Mouse (Mus musculus): ENCODE data around the gene Setd5. TPM values are rescaled to one million over a fixed set of nuclear protein-coding genes. Genes with fewer than 3 reads are reported as not detected.
A peak's percentile ranks its signal among the peaks of the same experiment; 100 is the strongest.

Gene Setd5
- polyA plus RNA-seq, 1 experiment: 16.8 TPM

DNA sequence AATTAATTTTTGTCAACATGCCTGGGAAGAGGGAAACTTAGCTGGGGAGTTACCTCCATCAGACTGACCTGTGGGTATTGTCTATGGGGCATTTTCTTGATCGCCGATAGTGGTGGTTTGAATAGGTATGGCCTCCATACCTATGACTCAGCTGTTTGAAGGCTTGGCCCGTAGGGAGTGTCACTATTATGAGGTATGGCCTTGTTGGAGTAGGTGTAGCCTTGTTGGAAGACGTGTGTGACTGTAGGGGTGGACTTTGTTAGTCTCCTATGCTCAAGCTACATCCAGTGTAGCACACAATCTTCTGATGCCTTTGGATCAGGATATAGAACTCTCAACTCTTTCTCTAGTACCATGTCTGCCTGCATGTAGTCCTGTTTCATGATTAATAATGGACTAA, 78.9 kb downstream of the Setd5 start:
- no peaks in the 10 kb centered on the region; the same call in none of the 2 replicates for H3K36me3 ChIP-seq (ENCODE audit: control insufficient read depth, insufficient read depth, low read length)
- no peak for TF ChIP-seq CTCF (conservative IDR thresholded peaks at IDR 0.05; ENCODE audit: insufficient read depth, insufficient read length, low read depth, low read length)
- TF ChIP-seq POLR2A (IDR thresholded peaks at IDR 0.05; ENCODE audit: low read depth, low read length): no peak
- no peak overlapping the region for H3K27ac ChIP-seq (ENCODE audit: insufficient read depth, low read depth, low read length)
- H3K27me3 ChIP-seq (replicated peaks; ENCODE audit: control insufficient read depth, insufficient read depth, low read length): no peaks in the 10 kb centered on the region
- no peaks in the 10 kb centered on the region for H3K4me1 ChIP-seq (ENCODE audit: control insufficient read depth, insufficient read depth, low read length)
- WGBS: 92% methylated on average over 4 of the region's 4 CpGs
- H3K4me3 ChIP-seq (ENCODE audit: insufficient read depth, low read depth, low read length): no peak overlapping the region
- no peak for DNase-seq

- H3K27ac ChIP-seq (ENCODE audit: insufficient read depth, low read depth, low read length): no peak overlapping the region
- TF ChIP-seq CTCF (conservative IDR thresholded peaks at IDR 0.05; ENCODE audit: insufficient read depth, insufficient read length, low read depth, low read length) (no peak), POLR2A (IDR thresholded peaks at IDR 0.05; ENCODE audit: low read depth, low read length) (no peak)
- WGBS: 93% methylated on average over 10 of the region's 10 CpGs
- H3K36me3 ChIP-seq (ENCODE audit: control insufficient read depth, insufficient read depth, low read length): no peaks in the 10 kb centered on the region; the same call in 1 of the 2 replicates
- H3K4me3 ChIP-seq (ENCODE audit: insufficient read depth, low read depth, low read length): no peak overlapping the region
- H3K27me3 ChIP-seq (replicated peaks; ENCODE audit: control insufficient read depth, insufficient read depth, low read length): no peaks in the 10 kb centered on the region
- H3K4me1 ChIP-seq (ENCODE audit: control insufficient read depth, insufficient read depth, low read length): no peaks in the 10 kb centered on the region
- DNase-seq: no peak
These were observed 82.9 kb downstream of the Setd5 start for GRCm38 (mm10) chr6:113160106-113160505.

DNA sequence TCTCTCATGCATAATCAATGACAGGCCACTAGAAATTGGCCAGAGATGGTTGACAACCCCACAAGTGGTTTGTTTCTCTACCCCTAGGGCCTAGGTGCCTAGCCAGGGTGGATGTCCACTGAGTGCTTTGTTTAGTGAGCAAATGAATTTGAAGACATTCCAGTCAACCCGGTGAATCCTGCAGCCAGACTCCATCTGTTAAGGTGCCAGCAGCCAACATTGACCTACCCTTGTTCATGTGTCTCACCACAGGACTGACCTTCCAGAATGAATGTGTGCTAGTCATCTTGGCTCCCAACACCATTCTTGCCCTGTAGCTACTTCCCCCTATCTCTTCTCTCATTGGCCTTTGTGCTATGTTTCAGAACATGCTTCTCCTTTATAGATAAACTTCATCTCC, 84.8 kb downstream of the Setd5 start:
- DNase-seq: no peak
- 94% methylated on average over 1 of the region's 1 CpGs for WGBS
- H3K36me3 ChIP-seq (ENCODE audit: control insufficient read depth, insufficient read depth, low read length): no peaks in the 10 kb centered on the region
- H3K4me3 ChIP-seq (ENCODE audit: insufficient read depth, low read depth, low read length): no peak overlapping the region
- no peak overlapping the region for H3K27ac ChIP-seq (ENCODE audit: insufficient read depth, low read depth, low read length)
- H3K27me3 ChIP-seq (replicated peaks; ENCODE audit: control insufficient read depth, insufficient read depth, low read length): no peaks in the 10 kb centered on the region
- TF ChIP-seq CTCF (conservative IDR thresholded peaks at IDR 0.05; ENCODE audit: insufficient read depth, insufficient read length, low read depth, low read length) (no peak), POLR2A (IDR thresholded peaks at IDR 0.05; ENCODE audit: low read depth, low read length) (no peak)
- no peaks in the 10 kb centered on the region for H3K4me1 ChIP-seq (ENCODE audit: control insufficient read depth, insufficient read depth, low read length)

DNA sequence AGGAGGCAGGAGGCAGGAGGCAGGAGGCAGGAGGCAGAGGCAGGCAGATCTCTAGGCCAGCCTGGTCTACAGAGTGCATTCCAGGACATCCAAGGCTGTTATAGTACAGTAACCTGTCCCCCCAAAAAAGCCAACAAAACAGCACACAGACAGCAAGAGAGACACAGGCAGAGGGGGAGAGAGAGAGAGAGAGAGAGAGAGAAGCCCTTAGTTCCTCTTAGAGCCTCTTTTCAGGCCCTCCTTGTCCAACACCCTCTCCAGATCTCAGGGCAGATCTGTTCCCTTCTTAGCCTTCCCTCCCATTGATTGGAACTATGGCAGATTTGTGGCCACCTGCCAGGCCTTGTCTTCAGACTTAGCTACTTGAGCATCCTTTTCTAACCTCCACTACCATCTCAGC, 86.3 kb downstream of the Setd5 start:
- no peak for DNase-seq
- TF ChIP-seq POLR2A (IDR thresholded peaks at IDR 0.05; ENCODE audit: low read depth, low read length): no peak
- no peak for TF ChIP-seq CTCF (conservative IDR thresholded peaks at IDR 0.05; ENCODE audit: insufficient read depth, insufficient read length, low read depth, low read length)
- H3K27ac ChIP-seq (ENCODE audit: insufficient read depth, low read depth, low read length): no peak overlapping the region
- no peaks in the 10 kb centered on the region for H3K4me1 ChIP-seq (ENCODE audit: control insufficient read depth, insufficient read depth, low read length)
- H3K27me3 ChIP-seq (replicated peaks; ENCODE audit: control insufficient read depth, insufficient read depth, low read length): no peaks in the 10 kb centered on the region
- no peaks in the 10 kb centered on the region for H3K36me3 ChIP-seq (ENCODE audit: control insufficient read depth, insufficient read depth, low read length)
- no peak overlapping the region for H3K4me3 ChIP-seq (ENCODE audit: insufficient read depth, low read depth, low read length)

DNA sequence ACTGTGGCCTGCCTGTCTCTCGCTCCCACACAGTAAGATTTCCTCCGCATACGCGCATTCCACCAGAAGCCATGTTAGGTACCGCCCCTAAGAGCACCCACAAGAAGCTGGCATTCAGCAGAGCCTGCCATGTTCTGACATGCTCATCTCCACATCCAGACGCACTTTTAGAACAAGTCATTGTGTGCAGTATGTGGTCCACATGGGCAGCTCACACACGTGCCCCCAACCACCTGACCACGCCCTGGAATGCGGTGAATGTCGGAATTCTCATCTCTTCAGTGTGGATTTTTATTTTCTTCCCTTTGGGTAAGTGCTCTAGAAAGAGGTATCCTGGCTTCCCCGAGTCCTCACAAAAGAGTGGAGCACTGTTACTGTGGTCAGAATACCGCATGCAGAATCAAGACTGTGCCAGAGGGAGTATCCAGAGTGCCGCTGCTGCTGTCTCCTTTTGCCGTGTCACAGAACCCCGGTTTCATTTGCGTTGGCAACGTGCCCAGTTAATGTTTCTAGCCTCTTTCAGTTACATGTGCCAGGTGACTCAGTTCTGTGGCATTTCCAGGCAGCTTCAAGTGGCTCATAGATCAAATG, 89.6 kb downstream of the Setd5 start:
- TF ChIP-seq POLR2A (IDR thresholded peaks at IDR 0.05; ENCODE audit: low read depth, low read length) (no peak), CTCF (conservative IDR thresholded peaks at IDR 0.05; ENCODE audit: insufficient read depth, insufficient read length, low read depth, low read length) (no peak)
- no peak overlapping the region for H3K4me3 ChIP-seq (ENCODE audit: insufficient read depth, low read depth, low read length)
- H3K27ac ChIP-seq (ENCODE audit: insufficient read depth, low read depth, low read length): no peak overlapping the region
- H3K4me1 ChIP-seq (ENCODE audit: control insufficient read depth, insufficient read depth, low read length): no peaks in the 10 kb centered on the region
- 40% methylated on average over 17 of the region's 17 CpGs for WGBS
- no peaks in the 10 kb centered on the region for H3K36me3 ChIP-seq (ENCODE audit: control insufficient read depth, insufficient read depth, low read length)
- DNase-seq: peak; percentile 85
- no peaks in the 10 kb centered on the region for H3K27me3 ChIP-seq (replicated peaks; ENCODE audit: control insufficient read depth, insufficient read depth, low read length)

DNA sequence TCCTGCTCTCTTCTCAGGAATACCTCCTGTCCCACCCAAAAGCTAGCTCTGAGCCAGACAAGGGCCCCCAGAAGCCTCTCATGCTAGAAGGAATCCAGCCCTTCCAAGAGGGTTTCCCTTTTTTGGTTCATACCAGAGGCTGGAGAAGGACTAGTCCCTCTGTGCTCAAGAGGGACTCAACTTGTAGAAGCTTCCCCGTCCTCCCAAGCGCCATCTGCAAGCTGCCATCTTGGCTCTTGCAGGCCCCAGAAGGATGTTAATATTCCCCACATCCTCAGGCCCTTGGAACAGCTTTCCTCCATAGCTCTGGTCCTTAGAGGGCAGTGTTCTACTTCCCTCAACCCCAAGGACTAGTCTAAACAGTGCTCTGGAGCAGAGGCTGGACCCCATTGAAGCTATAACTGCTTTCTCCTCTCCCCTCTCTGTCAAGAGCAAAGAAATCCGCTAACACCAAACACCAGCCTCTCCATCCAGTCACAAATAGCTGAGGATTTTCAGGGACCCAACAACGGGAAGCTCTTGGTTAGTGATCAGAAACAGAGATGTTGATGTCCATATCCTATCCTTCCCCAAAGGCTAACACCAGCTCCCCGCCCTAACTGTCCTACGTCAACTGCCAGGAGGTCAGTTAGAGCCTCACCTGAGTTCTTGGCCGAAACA, 91.3 kb downstream of the Setd5 start:
- no peaks in the 10 kb centered on the region for H3K36me3 ChIP-seq (ENCODE audit: control insufficient read depth, insufficient read depth, low read length)
- H3K27me3 ChIP-seq (replicated peaks; ENCODE audit: control insufficient read depth, insufficient read depth, low read length): no peaks in the 10 kb centered on the region
- no peak for DNase-seq
- WGBS: 89% methylated on average over 7 of the region's 7 CpGs
- TF ChIP-seq CTCF (conservative IDR thresholded peaks at IDR 0.05; ENCODE audit: insufficient read depth, insufficient read length, low read depth, low read length): no peak
- TF ChIP-seq POLR2A (IDR thresholded peaks at IDR 0.05; ENCODE audit: low read depth, low read length): no peak
- no peak overlapping the region for H3K4me3 ChIP-seq (ENCODE audit: insufficient read depth, low read depth, low read length)
- no peak overlapping the region for H3K27ac ChIP-seq (ENCODE audit: insufficient read depth, low read depth, low read length)
- H3K4me1 ChIP-seq (ENCODE audit: control insufficient read depth, insufficient read depth, low read length): no peaks in the 10 kb centered on the region

GRCm38 (mm10) chr6:113169852-113170251, 92.7 kb downstream of the Setd5 start:
- Histone ChIP-seq H3K4me1 (ENCODE audit: control insufficient read depth, insufficient read depth, low read length) (no peaks in the 10 kb centered on the region), H3K36me3 (ENCODE audit: control insufficient read depth, insufficient read depth, low read length) (no peaks in the 10 kb centered on the region), H3K27ac (ENCODE audit: insufficient read depth, low read depth, low read length) (no peak overlapping the region), H3K4me3 (ENCODE audit: insufficient read depth, low read depth, low read length) (no peak overlapping the region), H3K27me3 (replicated peaks; ENCODE audit: control insufficient read depth, insufficient read depth, low read length) (no peaks in the 10 kb centered on the region)
- 54% methylated on average over 3 of the region's 3 CpGs for WGBS
- DNase-seq: no peak
- TF ChIP-seq CTCF (conservative IDR thresholded peaks at IDR 0.05; ENCODE audit: insufficient read depth, insufficient read length, low read depth, low read length) (no peak), POLR2A (IDR thresholded peaks at IDR 0.05; ENCODE audit: low read depth, low read length) (no peak)

All from kidney, adult 2 months (tissue).